Mouse (Mus musculus): ENCODE measurements around the gene Mmel1.

The Mmel1 gene

DNA sequence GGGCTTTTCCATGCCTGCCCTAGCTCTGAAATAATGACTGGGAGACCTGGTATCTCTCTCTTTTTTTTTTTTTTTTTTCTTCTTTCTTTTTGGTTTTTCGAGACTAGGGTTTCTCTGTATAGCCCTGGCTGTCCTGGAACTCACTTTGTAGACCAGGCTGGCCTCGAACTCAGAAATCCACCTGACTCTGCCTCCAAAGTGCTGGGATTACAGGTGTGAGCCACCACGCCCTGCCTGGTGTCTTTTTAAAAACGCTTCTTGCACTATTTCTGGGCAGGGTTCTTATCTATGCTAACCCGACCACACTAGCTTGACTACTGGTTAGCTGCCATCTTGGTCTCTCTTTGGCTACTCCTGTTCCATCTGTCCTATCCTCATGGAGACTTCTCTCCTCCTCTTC lies 39.1 kb downstream of the Mmel1 start:
- no peak for DNase-seq

DNA sequence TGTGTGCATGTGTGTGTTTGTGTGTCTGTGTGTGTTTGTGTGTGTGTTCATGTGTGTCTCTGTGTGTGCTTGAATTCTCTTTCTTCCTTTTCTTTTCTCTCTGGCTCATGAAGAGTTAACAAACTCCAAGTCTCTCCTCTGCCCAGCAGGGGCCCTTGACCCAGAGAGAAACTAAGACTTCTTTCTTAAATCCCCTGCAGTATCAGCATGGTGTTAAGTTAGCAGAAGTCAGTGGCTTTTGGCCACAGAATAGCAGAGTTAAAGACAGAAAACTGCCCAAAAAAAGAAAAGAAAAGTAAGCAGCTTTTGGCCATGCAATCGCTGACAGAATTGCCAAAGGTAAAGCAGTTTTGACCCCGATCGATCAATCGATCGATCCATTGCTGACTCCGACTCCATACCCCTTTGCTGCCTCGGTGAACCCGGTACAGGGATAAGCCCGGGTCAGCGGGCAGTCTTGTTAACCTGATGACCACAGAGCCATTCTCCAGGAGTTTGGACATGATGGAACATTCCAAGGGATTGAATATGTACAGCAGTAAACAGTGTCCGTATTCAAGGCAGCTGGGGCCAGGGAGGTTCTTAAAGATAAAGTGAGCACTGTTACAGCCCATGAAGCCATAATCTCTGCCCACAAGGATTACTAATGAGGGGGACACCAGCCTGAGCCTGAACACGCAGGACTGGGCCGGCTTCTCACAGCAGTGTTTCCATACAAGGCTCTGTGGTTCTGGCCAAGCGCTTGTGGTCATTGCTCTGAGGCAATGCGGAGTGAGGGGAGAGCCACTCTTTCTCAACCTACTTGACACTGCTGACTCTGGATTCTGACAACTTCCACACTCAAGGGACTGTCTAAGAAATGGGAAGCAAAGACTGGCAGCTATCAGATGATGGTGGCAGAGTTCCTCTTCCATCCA lies 41.5 kb downstream of the Mmel1 start:
- no peak for DNase-seq

DNA sequence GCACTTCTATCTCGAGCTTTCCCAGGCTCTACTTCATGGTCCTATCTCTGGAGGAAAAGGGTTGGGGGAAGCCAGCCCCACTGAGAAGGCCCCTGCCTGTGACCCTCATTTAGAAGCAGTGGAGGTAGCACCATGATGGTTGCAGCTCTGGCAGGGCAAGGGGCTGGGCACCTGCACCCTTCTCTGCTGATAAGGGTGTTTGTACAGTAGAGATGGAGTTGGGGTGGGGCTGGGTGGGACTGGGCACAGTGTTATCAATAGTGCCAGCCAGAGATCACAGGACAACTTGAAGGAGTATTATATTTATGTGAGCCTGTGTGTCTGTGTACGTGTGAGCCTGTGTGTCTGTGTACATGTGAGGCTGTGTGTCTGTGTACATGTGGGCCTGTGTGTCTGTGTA lies 42.3 kb downstream of the Mmel1 start:
- DNase-seq, result no peak

DNA sequence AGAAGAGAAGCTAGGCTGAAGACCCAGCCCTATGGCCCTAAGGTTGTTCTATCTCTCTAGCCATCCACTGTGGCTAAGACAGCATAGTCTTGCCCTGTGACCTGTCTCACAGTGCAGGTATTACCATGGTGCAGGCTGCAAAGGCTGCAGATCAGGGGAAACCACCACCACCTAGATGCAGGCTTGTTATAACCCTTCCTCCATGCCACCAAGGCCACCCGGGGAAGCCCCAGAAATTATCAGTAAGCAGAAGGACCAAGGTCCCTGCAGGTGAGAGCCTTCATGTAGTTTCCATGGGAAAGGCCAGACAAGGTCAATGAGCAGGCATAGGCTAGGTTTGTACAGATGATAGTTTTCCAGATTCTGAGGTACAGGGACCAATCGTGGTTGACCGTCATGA lies 44.5 kb downstream of the Mmel1 start:
- DNase-seq, result no peak

DNA sequence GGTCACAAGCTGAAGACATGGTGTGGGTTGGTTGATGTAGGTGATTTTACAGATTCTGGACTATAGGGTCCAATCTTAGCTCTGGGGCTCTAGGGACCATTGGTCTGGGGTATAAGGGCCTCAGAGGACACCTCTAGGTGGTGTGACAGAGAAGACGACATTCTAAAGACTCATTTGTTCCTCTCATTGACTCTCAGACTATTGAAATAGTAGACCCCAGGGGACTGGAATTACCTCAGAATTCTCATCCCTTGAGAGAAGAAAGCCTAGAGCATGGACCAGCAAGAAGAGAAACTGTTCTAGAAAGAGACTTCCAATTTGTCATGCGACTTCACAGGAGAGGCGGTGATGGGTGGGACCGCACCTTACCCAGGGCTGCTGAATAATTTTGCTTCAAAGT lies 44.9 kb downstream of the Mmel1 start:
- DNase-seq, result no peak

DNA sequence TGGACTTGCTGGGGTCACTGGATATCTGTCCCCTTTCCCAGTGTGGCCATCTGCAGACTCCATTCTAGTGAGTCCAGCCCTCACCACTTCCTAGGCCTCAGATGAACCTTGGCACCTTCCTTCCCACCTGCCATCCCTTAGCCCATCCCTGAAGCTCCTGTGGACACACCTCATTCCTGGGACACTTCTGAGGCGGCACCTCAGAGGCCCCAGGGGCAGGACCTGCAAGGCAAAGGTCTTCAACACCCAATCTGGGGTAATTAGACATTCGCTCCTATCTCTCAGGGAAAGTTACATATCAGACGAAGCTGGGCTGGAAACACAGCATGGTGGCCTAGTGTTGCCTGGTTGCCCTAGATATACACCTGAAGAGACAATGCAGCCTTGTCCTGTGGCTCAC lies 45.3 kb downstream of the Mmel1 start:
- DNase-seq, result no peak

DNA sequence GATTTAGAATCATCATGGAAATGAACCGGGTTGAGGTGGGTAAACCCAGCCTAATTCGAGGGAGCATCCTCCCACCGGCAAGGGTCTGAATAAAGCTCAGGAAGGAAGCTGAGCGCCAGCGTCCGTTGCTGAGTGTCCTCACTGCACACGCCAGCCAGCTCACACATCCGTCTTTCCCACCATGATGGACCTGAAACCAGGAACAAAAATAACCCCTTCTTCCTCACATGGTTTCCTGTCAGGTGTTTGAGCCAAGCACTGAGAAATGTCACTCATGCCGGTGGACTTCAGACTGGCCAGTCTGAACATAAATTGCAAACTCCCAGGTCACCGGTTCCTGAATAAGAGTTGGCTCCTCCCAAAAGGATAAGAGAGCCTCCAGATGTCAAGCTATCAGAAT lies 45.9 kb downstream of the Mmel1 start:
- DNase-seq, result no peak

DNA sequence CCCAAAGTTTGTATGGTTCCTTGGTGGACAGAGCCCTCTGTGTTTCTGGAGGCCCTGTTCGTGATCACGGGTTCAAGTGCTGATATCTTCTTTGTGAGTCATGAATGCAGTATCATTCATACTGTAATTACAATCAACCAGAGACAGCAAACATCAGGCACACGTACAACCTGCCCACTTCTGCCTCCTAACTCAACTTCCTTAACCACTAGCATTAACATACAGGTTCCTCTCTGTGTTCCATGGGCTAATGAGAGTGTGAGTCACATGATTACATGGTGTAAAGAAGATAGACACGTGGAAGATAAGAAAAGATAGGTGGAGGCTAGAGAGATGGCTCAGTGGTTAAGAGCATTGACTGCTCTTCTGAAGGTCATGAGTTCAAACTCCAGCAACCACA lies 47.3 kb downstream of the Mmel1 start:
- DNase-seq, result no peak

DNA sequence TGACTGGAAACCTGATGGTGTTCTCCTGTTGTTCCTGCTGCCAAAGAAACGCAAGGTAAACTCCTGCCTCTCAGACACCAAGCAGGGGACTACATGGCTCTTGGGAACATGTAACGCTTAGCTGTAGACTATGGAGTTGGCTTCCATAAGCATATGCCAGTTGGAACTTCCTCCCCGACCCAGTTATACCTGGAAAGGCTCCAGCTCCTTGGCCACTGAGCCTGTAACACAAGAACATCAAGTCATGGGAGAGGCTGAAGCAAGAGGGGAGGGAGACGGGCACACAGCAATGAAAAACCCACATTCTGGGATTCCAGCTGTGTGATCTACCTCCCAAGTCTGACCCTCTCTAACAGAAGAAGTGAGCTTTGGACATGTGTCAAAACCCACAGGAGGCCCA lies 52.9 kb downstream of the Mmel1 start:
- peak; percentile 57 to 59 for DNase-seq

DNA sequence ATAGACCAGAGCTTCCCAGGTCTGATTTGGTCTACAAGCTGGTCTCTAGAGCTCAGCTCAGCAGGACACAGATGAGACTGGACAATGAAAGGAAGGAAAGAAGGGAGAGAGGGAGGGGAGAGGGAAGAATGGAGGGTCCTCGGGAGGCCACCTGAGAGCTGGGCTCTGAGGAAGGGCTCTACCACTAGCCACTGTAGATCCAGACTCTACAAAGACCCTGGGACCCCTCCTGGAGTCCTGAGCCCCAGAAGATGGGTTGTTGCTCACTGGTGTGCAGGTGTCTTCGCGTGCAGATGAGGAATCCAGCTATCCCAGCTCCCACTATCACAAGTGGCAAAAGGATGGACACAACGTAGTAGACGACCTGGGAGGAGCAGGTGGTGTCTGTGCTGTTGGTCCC lies 53.5 kb downstream of the Mmel1 start:
- no peak for DNase-seq

DNA sequence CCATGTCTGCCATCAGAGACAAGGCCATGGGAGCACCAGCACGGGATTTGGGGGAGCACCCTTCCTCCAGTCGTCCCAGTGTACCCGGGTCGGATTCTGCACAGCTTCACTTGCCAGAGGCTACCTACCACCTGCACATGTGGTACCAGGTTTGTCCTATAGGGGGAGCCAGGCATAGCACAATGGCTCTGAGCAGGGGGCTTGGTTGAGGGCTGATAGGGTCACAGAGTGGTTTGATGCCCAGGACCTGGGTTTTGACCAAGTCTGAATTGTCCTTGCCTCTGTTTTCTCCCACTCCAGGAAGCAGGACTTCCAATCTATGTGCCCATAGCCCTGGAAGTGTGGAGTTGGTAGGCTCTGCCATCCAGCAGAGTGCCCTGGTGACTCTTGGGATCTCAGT lies 56.0 kb downstream of the Mmel1 start:
- peak in 1 of 2 experiments; percentile 42 for DNase-seq

DNA sequence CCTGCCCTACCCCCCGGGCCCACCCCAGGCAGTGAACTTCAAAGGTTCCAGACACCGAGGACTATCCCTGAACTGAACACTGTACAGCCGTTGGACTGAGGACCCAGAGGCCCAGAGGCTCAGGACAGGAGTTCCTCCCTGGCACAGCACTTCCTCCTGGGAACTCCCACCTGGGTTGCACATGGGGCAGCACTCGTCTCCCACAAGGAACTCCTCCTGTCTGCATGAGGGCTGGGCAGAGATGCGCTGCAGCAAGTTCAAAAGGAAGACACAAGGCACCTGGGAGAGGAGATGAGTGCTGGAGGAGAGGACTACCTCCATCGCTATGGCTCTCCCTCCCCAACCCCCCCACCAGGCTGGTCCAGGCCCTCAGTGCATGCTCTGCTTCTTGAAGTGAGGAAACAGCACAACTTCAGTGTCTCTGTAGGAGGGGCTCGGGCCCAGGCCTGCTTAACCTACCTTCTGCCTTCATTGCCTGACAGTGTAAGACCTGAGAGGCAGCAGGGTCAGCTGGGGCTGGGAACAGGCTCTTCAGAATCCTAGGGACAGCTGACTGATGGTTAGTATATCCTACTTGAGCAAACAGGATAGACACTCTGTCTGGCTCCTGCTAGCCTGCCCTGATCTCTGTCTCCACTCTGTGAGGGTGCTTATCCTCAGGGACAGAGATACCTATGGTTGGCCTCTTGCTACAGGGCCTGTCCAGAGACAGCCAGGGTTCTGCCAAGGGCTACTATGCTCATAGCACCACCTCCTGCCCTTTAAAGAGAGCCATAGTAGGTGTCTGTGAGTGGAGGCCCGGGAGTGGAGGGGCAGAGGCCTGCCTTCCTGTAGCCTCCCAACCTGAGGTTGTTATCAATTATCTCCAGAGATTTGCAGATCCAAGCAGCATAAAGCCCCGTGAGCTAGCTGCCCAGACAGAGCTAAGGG lies 57.8 kb downstream of the Mmel1 start:
- no peak for DNase-seq

DNA sequence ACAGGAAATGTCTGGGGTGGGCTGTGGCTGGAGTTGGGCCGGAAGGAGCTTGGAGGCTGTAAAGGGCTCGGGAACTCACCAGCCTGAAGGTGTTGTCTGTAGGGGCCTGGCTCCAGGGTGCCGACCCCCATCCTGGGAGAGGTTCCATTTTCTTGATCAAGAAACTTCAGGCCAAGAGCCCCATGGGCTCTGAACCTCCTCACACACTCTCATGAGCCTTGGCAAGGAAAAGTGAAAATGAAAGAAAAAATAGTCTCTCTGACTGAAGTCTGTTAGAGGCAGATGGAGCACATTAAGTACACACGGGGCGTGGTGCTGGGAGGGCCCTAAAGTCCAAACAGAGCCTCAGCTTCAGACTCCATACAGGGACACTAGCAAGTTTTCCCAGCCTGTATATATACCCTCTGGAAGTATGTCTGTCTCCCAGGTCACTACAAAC lies 58.5 kb downstream of the Mmel1 start:
- DNase-seq, result no peak

DNA sequence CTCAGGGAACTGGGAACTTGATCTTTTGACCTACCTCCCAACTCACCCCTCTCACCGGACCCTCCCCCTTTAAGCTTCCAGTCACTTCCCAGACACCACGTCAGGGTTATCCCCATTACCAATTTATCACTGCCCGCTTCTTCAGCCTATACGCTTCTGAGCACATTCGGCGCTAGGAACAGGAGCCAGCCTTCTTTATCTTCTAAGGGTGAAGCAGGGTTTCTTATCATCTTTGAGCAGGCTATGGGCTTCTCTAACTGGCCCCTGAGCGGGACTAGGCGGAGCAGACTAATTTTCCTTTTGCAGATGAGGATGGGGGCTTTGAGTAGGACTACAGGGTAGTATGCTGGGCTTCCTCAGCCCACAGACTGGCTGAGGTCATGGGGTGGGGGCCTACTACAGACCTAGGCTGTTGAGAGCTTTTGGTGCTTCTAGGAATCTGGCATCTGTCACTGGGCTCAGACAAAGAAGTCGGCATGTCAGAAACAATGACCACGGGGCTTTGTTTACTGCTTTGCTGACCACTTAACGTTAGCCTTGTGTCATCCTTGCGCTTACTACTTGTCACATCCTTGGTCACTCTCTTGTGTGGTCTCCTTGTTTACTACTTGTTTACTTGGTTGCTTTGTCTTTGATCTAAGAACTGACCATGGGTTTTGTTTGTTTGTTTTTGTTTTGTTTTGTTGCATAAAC lies 59.2 kb downstream of the Mmel1 start, which contains the start of gene Tnfrsf14:
Gene Tnfrsf14 (minus strand): TSS at position 169 of the 693 bp plus-strand sequence.
- DNase-seq, result no peak

DNA sequence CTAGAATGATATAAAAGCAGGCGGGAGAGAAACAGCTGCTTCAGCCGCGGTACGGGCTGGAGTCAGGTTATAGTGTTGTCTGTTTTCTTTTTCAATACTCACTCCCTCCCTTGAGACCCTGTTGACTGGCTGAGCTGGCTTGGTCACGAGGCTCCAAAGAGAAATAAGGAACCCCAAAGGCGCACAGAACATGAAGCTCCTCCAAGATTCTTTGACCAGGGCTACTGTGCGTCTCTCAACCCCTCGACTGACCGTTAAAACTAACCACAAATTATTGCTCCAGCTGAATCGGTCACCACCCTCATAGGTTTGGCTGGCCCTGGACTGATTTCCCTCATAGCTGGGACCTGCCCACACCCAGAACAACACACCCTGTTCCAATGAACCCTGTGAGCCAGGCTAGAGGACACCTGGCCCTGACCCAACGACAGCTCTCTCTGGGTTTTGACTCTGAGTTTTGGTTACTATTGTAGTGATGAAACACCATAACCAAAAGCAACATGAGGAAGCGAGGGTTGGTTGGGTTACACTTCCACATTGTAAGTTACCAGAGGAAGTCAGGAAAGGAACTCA lies 59.8 kb downstream of the Mmel1 start:
- no peak for DNase-seq

DNA sequence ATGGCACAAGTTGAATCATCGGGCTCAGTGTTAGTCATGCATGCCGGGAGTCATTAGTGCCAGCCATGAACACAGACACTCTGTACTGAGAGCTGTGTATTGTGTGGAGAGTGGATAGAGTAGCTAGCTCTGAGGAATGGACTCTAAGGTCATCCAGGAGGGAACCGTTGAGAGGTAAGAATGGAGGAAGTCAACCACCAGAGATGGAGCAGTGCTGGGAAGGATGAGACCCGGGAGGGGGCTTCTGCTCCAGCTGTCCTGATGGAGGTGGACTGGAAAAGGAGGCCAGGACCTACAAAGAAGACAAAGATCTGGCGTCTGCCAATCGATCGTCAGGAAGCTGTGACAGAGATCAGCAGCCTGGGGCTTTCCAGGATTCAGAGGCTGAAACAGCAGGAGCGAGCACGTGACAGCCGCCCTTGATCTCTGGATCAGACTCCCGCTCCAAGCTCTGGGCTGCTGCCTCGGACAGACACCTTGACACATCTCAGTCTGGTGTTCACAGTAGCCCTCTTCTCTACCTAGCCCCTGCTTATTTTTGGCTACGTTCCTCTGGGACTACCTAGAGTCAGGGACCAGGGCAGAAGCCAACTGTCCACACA lies 64.0 kb downstream of the Mmel1 start:
- DNase-seq, result no peak

DNA sequence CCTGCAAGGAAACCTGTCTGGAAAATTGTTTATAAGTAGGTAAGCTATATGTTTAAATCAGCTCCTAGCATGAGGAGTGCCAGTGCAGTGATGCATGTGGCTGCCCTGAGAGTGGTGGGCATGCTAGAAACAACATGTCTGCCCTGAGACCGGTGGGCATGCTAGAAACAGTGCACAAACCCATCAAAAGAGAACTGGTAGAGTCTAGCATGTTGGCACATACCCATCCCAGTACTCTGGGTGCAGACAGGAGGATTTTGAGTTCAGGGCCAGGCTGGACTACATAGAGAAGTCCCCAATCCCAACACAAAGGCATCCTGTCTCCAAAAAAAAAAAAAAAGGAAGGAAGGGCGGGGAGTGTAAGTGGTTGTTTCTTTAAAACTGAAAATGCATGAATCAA lies 65.4 kb downstream of the Mmel1 start:
- no peak for DNase-seq

DNA sequence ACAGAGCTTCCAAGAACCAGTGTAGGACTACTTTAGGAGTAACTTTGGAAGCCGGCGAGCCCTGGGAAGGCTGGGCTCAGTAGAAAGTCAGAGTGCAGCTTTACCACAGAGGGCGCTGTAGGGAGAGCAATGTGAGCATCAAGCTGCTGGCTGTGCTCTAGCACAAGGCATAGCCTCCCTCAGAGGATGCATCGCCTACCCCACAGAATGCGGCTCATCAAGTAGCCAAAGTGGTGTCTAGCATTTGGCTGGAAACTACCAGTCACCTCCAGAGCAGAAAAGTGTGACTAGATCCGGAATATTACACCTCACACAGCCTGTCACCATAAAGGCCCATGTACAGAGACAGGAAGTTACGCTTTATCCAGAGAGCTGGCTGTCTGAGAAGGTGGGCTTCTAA lies 66.4 kb downstream of the Mmel1 start:
- DNase-seq, result no peak

DNA sequence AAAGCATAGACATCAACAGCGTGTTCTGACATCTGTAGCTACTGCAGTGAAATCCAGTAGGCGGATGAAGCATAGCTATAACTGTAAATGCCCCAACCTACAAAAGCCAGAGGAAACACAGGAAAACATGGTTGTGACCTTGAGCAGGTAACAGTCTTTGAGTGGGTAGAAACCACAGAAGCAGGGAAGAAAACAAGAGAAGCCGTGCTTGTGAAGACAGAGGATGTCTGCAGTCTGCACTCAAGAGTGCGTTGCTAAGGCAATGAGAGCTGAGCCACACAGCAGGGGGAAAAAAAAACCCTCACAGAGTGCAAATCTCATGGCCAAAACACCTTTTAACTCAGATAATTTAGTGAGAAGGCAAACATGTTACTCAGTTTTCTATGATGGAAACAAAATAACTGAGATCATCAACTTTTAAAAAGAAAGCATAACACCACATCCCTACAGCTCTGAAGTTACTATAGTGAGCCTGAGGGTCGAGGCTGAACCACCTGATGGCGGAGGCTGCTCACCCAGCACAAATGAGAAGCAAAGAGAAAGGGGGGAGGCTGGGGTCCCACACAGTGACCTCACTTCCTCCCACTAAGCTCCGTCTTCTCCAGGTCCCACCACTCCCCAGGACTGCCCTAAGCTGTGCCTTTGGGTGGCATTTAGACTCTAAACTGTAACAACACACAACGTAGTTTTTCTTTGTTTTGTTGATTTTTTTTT lies 67.3 kb downstream of the Mmel1 start:
- no peak for DNase-seq

DNA sequence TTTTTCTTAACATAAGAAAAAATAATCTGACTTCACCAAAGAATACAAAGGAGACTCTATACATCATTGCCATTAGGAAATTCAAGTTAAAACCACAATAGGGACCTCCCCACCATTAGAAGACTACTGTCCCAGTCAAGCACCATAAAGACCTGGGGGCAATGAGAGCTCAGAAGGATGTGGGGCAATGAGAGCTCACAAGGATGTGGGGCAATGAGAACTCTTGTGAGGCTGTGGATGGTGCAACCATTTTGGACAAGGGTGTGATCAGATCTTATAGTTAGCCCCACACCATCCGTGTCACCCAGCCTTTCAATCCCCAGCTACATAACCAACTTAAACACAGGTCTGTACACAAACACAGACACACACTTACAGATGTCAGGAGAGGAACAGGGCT lies 68.4 kb downstream of the Mmel1 start:
- no peak for DNase-seq

DNA sequence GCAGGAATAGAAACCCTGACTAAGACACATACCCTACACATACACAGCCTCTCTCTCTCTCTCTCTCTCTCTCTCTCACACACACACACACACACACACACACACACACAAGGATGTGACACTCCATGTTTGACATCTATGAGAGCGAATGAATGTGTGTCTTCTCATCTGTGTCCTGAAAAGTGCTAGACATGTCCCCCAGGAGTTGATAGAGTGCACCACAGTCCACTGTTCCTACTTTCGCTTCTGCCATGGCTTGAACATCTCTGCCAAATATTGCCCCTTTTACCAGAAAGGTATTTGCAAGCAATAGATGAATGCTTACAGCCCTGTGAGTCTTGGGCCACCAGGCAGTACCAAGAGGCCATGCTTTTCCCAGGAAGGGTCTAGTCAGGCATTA lies 70.8 kb downstream of the Mmel1 start:
- DNase-seq, result no peak

DNA sequence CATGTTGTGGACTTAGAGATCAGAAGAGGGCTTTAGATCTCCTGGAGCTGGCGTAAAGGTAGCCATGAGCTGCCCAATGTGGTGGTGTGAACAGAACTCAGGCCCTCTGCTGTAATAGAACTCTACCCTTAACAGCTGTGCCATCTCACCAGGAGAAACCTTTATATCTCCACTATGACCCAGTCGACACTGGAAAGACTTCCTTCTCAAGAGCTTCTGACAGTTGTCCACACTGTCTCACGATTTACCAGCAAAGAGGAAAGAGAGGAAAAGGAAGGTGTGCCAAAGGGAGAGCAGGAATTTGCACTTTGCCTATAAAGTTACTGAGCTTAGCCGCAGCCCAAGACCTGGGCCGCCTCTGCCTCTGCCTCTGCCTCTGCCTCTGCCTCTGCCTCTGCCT lies 72.4 kb downstream of the Mmel1 start:
- no peak for DNase-seq

Data from cerebellum, postnatal 14 days (tissue).